8 mouse cellular contexts compared by ENCODE assay signal in genomic region chr11:61021676-61022549, GRCm38 (mm10). TPM values are rescaled to one million over a fixed set of nuclear protein-coding genes. Genes with fewer than 3 reads are reported as not detected.
DNase-seq lines count a peak whose midpoint lies in the region; ATAC-seq and TF ChIP-seq lines count a peak whose summit lies in the region.

No protein-coding gene starts in this region.

- H3K4me2 ChIP-seq in intestine, embryonic 14.5 days (ENCODE audit: low read length) = peak overlapping the region; percentile 96
- peak overlapping the region; percentile 41 for H3K4me2 ChIP-seq in liver, embryonic 16.5 days (ENCODE audit: low read depth, low read length)
- H3K4me2 ChIP-seq in stomach, embryonic 15.5 days = peak overlapping the region; percentile 95

- TF ChIP-seq CTCF in heart, adult 2 months (IDR thresholded peaks at IDR 0.05) = no peak

- TF ChIP-seq POLR2A in heart, adult 2 months (IDR thresholded peaks at IDR 0.05; ENCODE audit: insufficient read depth, low read depth, low read length) = peak; percentile 33; the same call in 1 of the 2 replicates

- peaks cover 5% of the 10 kb centered on the region; the same call in 1 of the 2 replicates for H3K4me1 ChIP-seq in heart, adult 2 months (ENCODE audit: control insufficient read depth, insufficient read depth, low read length)
- 0 out of 2 replicates have a peak, but pooled peaks cover 4% of the 10 kb centered on the region for H3K4me1 ChIP-seq in intestine, embryonic 14.5 days (replicated peaks; ENCODE audit: control insufficient read depth, insufficient read depth, low read length)
- no peaks in the 10 kb centered on the region for H3K4me1 ChIP-seq in liver, embryonic 16.5 days (ENCODE audit: control insufficient read depth, low read depth, low read length)
- H3K4me1 ChIP-seq in stomach, embryonic 15.5 days = peaks cover 10% of the 10 kb centered on the region

- H3K9me3 ChIP-seq in intestine, embryonic 14.5 days (ENCODE audit: control insufficient read depth, low read length) = no peaks in the 10 kb centered on the region
- no peaks in the 10 kb centered on the region for H3K9me3 ChIP-seq in liver, embryonic 16.5 days (replicated peaks; ENCODE audit: control insufficient read depth, low read length)
- no peaks in the 10 kb centered on the region for H3K9me3 ChIP-seq in stomach, embryonic 15.5 days

- H3K36me3 ChIP-seq in heart, adult 2 months (ENCODE audit: control insufficient read depth, insufficient read depth, low read length) = no peaks in the 10 kb centered on the region
- no peaks in the 10 kb centered on the region for H3K36me3 ChIP-seq in intestine, embryonic 14.5 days (ENCODE audit: control insufficient read depth, insufficient read depth, low read length)
- H3K36me3 ChIP-seq in liver, embryonic 16.5 days (ENCODE audit: control insufficient read depth, insufficient read depth) = no peaks in the 10 kb centered on the region
- H3K36me3 ChIP-seq in stomach, embryonic 15.5 days = no peaks in the 10 kb centered on the region

- peak overlapping the region; percentile 68 for H3K27ac ChIP-seq in heart, adult 2 months
- no peak overlapping the region for H3K27ac ChIP-seq in intestine, embryonic 14.5 days (ENCODE audit: low read depth)
- no peak overlapping the region for H3K27ac ChIP-seq in liver, embryonic 16.5 days (ENCODE audit: low read length)
- no peak overlapping the region for H3K27ac ChIP-seq in stomach, embryonic 15.5 days

- H3K4me3 ChIP-seq in heart, adult 2 months = peak overlapping the region; percentile 52
- peak overlapping the region; percentile 50 for H3K4me3 ChIP-seq in intestine, embryonic 14.5 days (ENCODE audit: low read depth, low read length)
- H3K4me3 ChIP-seq in liver, embryonic 16.5 days (ENCODE audit: low read depth, low read length) = peak overlapping the region; percentile 22
- H3K4me3 ChIP-seq in stomach, embryonic 15.5 days (replicated peaks) = peak overlapping the region; percentile 51

- H3K9ac ChIP-seq in heart, adult 2 months (ENCODE audit: low read depth, low read length) = peak overlapping the region; percentile 86
- H3K9ac ChIP-seq in intestine, embryonic 14.5 days (ENCODE audit: low read length) = 0 out of 2 replicates have a peak overlapping the region, but pooled peaks have one; percentile 27
- H3K9ac ChIP-seq in liver, embryonic 16.5 days (ENCODE audit: low read depth, low read length) = no peak overlapping the region
- no peak overlapping the region for H3K9ac ChIP-seq in stomach, embryonic 15.5 days

- peak; percentile 45 to 56 for DNase-seq in heart, adult 2 months
- DNase-seq in heart, adult 9 months (ENCODE audit: low spot score in 2 of 2) = no peak
- peak; percentile 83 to 87 for DNase-seq in cerebellum, adult 18-20 months
- DNase-seq in frontal cortex, postnatal 36 days (ENCODE audit: low spot score in 2 of 2) = peak; percentile 45 to 67
- DNase-seq in intestine, embryonic 14.5 days (ENCODE audit: low spot score) = peak; percentile 62
- DNase-seq in urinary bladder, postnatal 25 days (ENCODE audit: low spot score) = no peak

- H3K27me3 ChIP-seq in heart, adult 2 months (ENCODE audit: control insufficient read depth, insufficient read depth, low read length) = no peaks in the 10 kb centered on the region
- H3K27me3 ChIP-seq in intestine, embryonic 14.5 days (replicated peaks; ENCODE audit: control insufficient read depth, insufficient read depth, low read length) = peaks cover 65% of the 10 kb centered on the region
- H3K27me3 ChIP-seq in liver, embryonic 16.5 days (ENCODE audit: control insufficient read depth, insufficient read depth, low read depth, low read length) = peaks cover 55% of the 10 kb centered on the region
- peaks cover 65% of the 10 kb centered on the region for H3K27me3 ChIP-seq in stomach, embryonic 15.5 days (replicated peaks)

- ATAC-seq in intestine, embryonic 14.5 days (replicated peaks; ENCODE audit: low FRiP score, low TSS enrichment, low read depth) = 0 out of 2 replicates have a peak, but pooled peaks have one; percentile 39
- ATAC-seq in liver, embryonic 16.5 days (ENCODE audit: low read depth) = no peak
- no peak for ATAC-seq in stomach, embryonic 15.5 days (ENCODE audit: insufficient read depth, low FRiP score, low read depth)

- no peaks in the 10 kb centered on the region for H3K79me2 ChIP-seq in heart, adult 2 months (replicated peaks; ENCODE audit: control insufficient read depth, insufficient read depth, low read length)

- intact Hi-C loops in heart, adult 2 months (cut with DNase I) = loop anchor here (5.0 kb wide), 1 partner anchor 45 kb away; no protein-coding TSS in a partner anchor

- no peak for TF ChIP-seq EP300 in heart, adult 2 months (IDR thresholded peaks at IDR 0.05; ENCODE audit: insufficient read depth, low read depth, low read length)

- WGBS in heart, adult 2 months = 5% methylated on average over 66 of the region's 68 CpGs
- WGBS in intestine, embryonic 14.5 days = 2% methylated on average over 62 of the region's 68 CpGs
- 3% methylated on average over 57 of the region's 68 CpGs for WGBS in liver, embryonic 16.5 days (ENCODE audit: insufficient replicate concordance)
- 3% methylated on average over 53 of the region's 68 CpGs for WGBS in stomach, embryonic 15.5 days

RNA-seq across cellular contexts. Expression of gene Kcnj12, which starts 0.5 kb away (rescaled TPM):
- 10 to 100 TPM; 26.7 to 35.7 TPM for total RNA-seq in heart, adult 2 months (2021)
- polyA plus RNA-seq in heart, adult 2 months (2012; rRNA removed) = 29.5 and 42.6 TPM in 2 replicates
- polyA plus RNA-seq in intestine, embryonic 14.5 days (2014; fragmentation: Nextera tagmentation; extraction: Ambion mirVana) = 1.8 and 1.9 TPM in 2 replicates
- polyA plus RNA-seq in liver, embryonic 16.5 days (2015; fragmentation: Nextera tagmentation; extraction: Ambion mirVana) = 0.04 TPM in 1 of 2 replicates, not detected in the other
- 1.7 TPM in 2 replicates for polyA plus RNA-seq in stomach, embryonic 15.5 days (2015; fragmentation: Nextera tagmentation; extraction: Ambion mirVana)

Comparison
In these comparisons a context has a peak if more than half of its experiments do, and no peak if none do; other contexts are left out.
1. DNase-seq: peak in heart, adult 2 months (2 of 2), cerebellum, adult 18-20 months (2 of 2), frontal cortex, postnatal 36 days (2 of 2) and intestine, embryonic 14.5 days (single experiment); none in heart, adult 9 months (0 of 2) and urinary bladder, postnatal 25 days (single experiment).
2. H3K9ac ChIP-seq: peak in heart, adult 2 months (single experiment) and intestine, embryonic 14.5 days (single experiment); none in liver, embryonic 16.5 days (single experiment) and stomach, embryonic 15.5 days (single experiment).
3. H3K4me2 ChIP-seq: peak in every context shown above with its lines; median percentile 96 in intestine, embryonic 14.5 days; 95 in stomach, embryonic 15.5 days; 41 in liver, embryonic 16.5 days.
4. RNA of gene Kcnj12, which starts 0.5 kb away (polyA plus RNA-seq): 29.5 to 42.6 TPM in heart, adult 2 months; 1.8 to 1.9 TPM in intestine, embryonic 14.5 days, 1.7 TPM in stomach, embryonic 15.5 days and 0.04 TPM in liver, embryonic 16.5 days; every median in the first group is over 10 times any median in the second.
5. Peak in every context shown above with its lines, with median percentiles within 50 percentile points of each other: H3K4me3 ChIP-seq.